Mouse (Mus musculus) heart, postnatal 0 days (tissue): ENCODE results near the gene Tbc1d17.

ENCODE experiments used
- CTCF ChIP-seq: IDR thresholded peaks from 2 replicates; pipeline ENCODE4 v1.5.1; 2016; ENCODE audit warnings: antibody characterized with exemption, control low read depth, low read depth
- EP300 ChIP-seq: IDR thresholded peaks from 2 replicates; pipeline ENCODE4 v1.6.1; 2016; ENCODE audit warnings: antibody characterized with exemption, low read depth

- TF ChIP-seq CTCF (no peak), EP300 (no peak)
Measured at GRCm38 (mm10) chr7:44847772-44848171, 1.1 kb downstream of the Tbc1d17 start.
